Mouse (Mus musculus): ENCODE measurements around the gene Vgll4. TPM values are rescaled to one million over a fixed set of nuclear protein-coding genes. Genes with fewer than 3 reads are reported as not detected.
A peak's percentile ranks its signal among the peaks of the same experiment; 100 is the strongest.

The Vgll4 gene
- polyA plus RNA-seq, 1 experiment from 2014 or later: 37.9 TPM

DNA sequence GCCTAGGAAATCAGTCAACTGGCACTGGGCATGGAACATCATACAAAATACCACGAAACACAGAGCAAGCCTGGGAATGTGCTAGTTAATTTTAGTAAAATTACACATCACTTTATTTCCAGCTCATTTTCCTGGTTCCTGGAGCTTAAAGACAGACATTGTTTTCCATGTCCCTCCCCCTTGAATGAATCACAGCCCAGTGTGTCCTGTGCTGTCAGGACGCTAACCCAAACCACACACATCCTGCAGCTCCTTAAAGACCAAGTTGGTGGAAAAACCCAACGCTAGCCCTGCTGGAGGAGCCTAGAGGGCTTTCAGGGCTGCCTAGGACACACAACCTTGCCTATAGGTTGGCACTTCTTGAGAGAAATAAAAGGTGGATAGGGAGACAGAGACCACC lies 103.7 kb downstream of the Vgll4 start:
- Histone ChIP-seq H3K36me3 (replicated peaks; ENCODE audit: control insufficient read depth, insufficient read depth) (peaks cover 24% of the 10 kb centered on the region), H3K27ac (no peak overlapping the region), H3K27me3 (ENCODE audit: control insufficient read depth, insufficient read depth, low read length) (no peaks in the 10 kb centered on the region), H3K9ac (no peak overlapping the region), H3K9me3 (ENCODE audit: control insufficient read depth, low read length) (no peaks in the 10 kb centered on the region), H3K4me2 (replicated peaks) (no peak overlapping the region), H3K4me1 (replicated peaks; ENCODE audit: control insufficient read depth, insufficient read depth, low read length) (peaks cover 24% of the 10 kb centered on the region), H3K4me3 (replicated peaks; ENCODE audit: low read length) (no peak overlapping the region)
- WGBS: 77% methylated on average over 3 of the region's 3 CpGs
- ATAC-seq (ENCODE audit: low FRiP score): no peak
- DNase-seq (ENCODE audit: low spot score): no peak

DNA sequence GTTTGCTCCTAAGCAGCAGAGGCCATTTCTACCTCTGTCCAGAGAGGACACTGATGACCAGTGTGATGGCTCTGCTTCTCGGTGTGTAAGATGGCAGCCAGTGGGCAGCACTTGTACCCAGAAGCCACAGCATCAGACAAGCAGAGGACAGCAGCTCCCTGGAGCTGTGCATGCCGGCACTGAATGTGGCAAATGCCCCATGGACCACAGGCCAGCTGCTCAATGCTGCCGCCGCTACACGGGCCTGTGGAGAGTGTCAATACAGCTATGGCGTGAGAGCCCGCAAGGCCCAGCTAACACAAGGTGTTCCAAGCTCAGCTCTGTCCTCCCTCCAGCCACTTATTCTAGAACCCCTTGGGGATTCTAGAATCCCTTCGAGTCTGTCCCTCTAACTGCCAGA lies 105.4 kb downstream of the Vgll4 start:
- Histone ChIP-seq H3K4me1 (replicated peaks; ENCODE audit: control insufficient read depth, insufficient read depth, low read length) (peaks cover 14% of the 10 kb centered on the region), H3K36me3 (replicated peaks; ENCODE audit: control insufficient read depth, insufficient read depth) (peaks cover 30% of the 10 kb centered on the region), H3K4me2 (replicated peaks) (no peak overlapping the region), H3K4me3 (replicated peaks; ENCODE audit: low read length) (no peak overlapping the region), H3K27me3 (ENCODE audit: control insufficient read depth, insufficient read depth, low read length) (no peaks in the 10 kb centered on the region), H3K27ac (no peak overlapping the region), H3K9ac (no peak overlapping the region), H3K9me3 (ENCODE audit: control insufficient read depth, low read length) (no peaks in the 10 kb centered on the region)
- DNase-seq (ENCODE audit: low spot score): no peak
- WGBS: 72% methylated on average over 8 of the region's 8 CpGs
- no peak for ATAC-seq (ENCODE audit: low FRiP score)

DNA sequence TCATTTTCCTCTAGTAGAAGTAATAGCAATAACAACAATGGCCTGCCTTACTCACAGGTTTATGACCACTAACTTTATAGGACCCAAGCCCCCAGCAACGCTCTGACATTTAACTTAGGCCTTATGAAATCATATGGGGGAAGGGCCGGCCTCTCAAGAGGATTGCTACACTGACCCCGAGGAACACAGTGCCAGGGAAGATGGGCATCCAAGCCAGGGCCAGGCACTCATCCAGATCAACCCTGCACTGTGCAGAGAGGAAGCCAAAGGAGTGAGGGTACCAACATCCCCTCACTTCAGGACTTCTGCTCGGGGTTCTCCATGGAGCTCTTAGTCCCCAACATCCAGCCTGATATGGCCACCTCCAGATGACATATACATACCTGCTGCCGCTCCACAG lies 106.3 kb downstream of the Vgll4 start:
- Histone ChIP-seq H3K4me3 (replicated peaks; ENCODE audit: low read length) (no peak overlapping the region), H3K9me3 (ENCODE audit: control insufficient read depth, low read length) (no peaks in the 10 kb centered on the region), H3K36me3 (replicated peaks; ENCODE audit: control insufficient read depth, insufficient read depth) (peaks cover 33% of the 10 kb centered on the region), H3K9ac (no peak overlapping the region), H3K4me1 (replicated peaks; ENCODE audit: control insufficient read depth, insufficient read depth, low read length) (peaks cover 6% of the 10 kb centered on the region; the same call in 1 of the 2 replicates), H3K27me3 (ENCODE audit: control insufficient read depth, insufficient read depth, low read length) (no peaks in the 10 kb centered on the region), H3K4me2 (replicated peaks) (no peak overlapping the region), H3K27ac (no peak overlapping the region)
- 93% methylated on average over 5 of the region's 5 CpGs for WGBS
- DNase-seq (ENCODE audit: low spot score): no peak
- no peak for ATAC-seq (ENCODE audit: low FRiP score)

DNA sequence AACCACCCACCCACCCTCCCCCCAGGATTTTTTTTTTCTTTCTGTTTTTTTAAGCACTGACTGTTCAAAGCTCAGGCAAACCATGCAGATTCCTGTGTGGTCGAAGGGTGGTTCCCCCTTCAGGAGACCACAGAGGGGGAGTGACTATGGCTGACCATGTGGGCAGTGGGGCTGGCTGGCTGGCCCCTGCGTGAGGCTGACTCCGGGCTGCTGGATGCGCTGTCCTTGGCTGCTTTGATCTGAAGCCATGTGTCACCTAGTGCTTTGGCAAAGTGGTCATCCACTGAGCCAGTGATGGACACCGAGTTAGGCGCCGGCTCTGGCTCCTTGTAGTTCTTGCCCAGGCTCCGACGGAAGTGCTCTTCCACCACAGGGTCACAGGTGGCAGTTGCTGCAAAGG lies 107.7 kb downstream of the Vgll4 start:
- Histone ChIP-seq H3K4me3 (replicated peaks; ENCODE audit: low read length) (no peak overlapping the region), H3K27ac (no peak overlapping the region), H3K4me1 (replicated peaks; ENCODE audit: control insufficient read depth, insufficient read depth, low read length) (peaks cover 6% of the 10 kb centered on the region; the same call in 1 of the 2 replicates), H3K4me2 (replicated peaks) (no peak overlapping the region), H3K9me3 (ENCODE audit: control insufficient read depth, low read length) (no peaks in the 10 kb centered on the region), H3K27me3 (ENCODE audit: control insufficient read depth, insufficient read depth, low read length) (no peaks in the 10 kb centered on the region), H3K9ac (no peak overlapping the region), H3K36me3 (replicated peaks; ENCODE audit: control insufficient read depth, insufficient read depth) (peaks cover 33% of the 10 kb centered on the region)
- no peak for DNase-seq (ENCODE audit: low spot score)
- ATAC-seq (ENCODE audit: low FRiP score): no peak
- WGBS: 83% methylated on average over 9 of the region's 9 CpGs

DNA sequence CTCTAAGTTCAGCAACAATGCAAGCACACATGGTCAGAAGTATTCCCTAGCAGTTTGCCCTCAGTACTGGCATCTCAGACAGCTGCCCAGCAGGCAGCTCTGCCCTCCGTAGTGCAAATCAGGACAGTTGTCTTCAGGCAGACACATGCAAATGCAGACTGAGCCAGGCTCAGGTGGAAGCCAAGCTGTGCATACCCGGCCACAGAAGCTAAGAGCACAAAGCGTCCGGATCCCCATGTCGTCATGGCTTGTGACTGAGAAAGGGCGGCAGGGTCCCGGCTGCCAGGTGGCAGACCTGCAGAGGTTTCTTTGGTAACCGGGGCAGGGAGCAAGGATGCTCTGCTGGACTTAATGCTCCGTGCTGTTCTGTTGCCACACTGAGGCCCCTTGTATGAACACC lies 108.2 kb downstream of the Vgll4 start:
- WGBS: 44% methylated on average over 9 of the region's 9 CpGs
- Histone ChIP-seq H3K4me2 (replicated peaks) (no peak overlapping the region), H3K4me1 (replicated peaks; ENCODE audit: control insufficient read depth, insufficient read depth, low read length) (peaks cover 6% of the 10 kb centered on the region; the same call in 1 of the 2 replicates), H3K36me3 (replicated peaks; ENCODE audit: control insufficient read depth, insufficient read depth) (peaks cover 33% of the 10 kb centered on the region), H3K9ac (0 out of 2 replicates have a peak overlapping the region, but pooled peaks have one; percentile 11), H3K27me3 (ENCODE audit: control insufficient read depth, insufficient read depth, low read length) (no peaks in the 10 kb centered on the region), H3K27ac (0 out of 2 replicates have a peak overlapping the region, but pooled peaks have one; percentile 15), H3K9me3 (ENCODE audit: control insufficient read depth, low read length) (no peaks in the 10 kb centered on the region), H3K4me3 (replicated peaks; ENCODE audit: low read length) (no peak overlapping the region)
- DNase-seq (ENCODE audit: low spot score) (no peak), ATAC-seq (ENCODE audit: low FRiP score) (no peak)

DNA sequence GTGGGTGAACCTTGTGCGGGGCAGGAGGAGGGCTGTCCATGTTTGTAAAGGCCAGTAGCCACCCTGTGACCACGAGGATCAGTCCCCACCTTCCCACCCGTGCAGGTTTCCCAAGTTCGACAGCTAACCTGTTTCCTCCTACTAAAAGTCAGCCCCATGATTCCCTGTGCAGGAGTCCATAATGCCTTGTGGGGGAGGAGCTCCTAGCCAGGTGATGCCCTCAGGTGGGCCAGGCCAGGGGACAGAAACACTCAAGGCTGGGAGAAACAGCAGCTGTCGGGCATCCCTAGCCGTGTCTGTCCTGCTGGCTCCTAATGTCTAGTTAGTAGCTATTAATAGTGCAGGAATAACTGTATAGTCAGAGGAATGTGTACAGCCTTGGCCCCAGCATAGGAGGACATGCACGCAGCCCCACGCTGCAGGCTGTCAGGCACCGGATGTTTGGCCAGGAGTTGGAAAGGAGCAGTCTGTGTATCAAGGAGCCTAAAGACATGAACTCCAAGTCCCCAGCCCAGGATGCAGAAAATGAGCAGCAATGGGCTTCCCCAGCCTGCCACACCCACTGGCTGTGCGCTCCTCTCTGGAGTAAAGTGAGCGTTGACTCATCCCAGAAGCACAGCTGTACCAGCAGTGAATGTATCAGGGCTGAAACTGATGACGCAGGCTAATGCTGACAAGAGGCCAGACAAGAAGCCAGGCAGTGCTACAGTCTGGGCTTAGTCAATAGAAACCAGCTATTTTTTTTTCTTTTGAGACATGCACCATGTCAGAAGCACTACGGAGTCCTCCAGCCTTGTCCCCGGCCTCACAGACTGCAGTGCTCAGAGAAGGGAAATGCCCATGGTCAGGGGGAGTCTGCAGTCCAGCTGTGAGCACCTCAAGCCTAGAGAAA lies 108.9 kb downstream of the Vgll4 start:
- peak overlapping the region; percentile 15; the same call in 1 of the 2 replicates for H3K27ac ChIP-seq
- no peak for ATAC-seq (ENCODE audit: low FRiP score)
- WGBS: 83% methylated on average over 14 of the region's 14 CpGs

DNA sequence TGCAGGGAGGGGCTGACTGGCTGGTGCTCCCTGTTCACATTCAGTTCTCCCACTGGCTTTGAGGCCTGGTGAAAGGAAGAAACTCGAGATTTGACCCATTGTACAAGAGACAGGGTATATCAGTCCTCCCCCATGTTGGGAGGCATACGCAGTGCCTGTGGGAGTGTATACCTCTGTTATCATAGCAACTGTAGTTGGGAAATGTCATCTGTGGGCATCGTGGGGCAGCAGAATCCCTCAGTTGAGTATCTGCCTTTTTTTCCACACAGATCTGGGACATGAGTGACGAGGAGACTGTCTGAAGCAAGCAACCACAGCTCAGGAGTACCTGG lies 111.1 kb downstream of the Vgll4 start:
- no peaks in the 10 kb centered on the region for H3K9me3 ChIP-seq (ENCODE audit: control insufficient read depth, low read length)
- 83% methylated on average over 4 of the region's 4 CpGs for WGBS
- H3K36me3 ChIP-seq (replicated peaks; ENCODE audit: control insufficient read depth, insufficient read depth): peaks cover 32% of the 10 kb centered on the region
- DNase-seq (ENCODE audit: low spot score) (no peak), ATAC-seq (ENCODE audit: low FRiP score) (no peak)
- no peak overlapping the region for H3K27ac ChIP-seq
- no peak overlapping the region for H3K9ac ChIP-seq
- H3K4me2 ChIP-seq (replicated peaks): no peak overlapping the region
- H3K27me3 ChIP-seq (ENCODE audit: control insufficient read depth, insufficient read depth, low read length): no peaks in the 10 kb centered on the region
- H3K4me1 ChIP-seq (replicated peaks; ENCODE audit: control insufficient read depth, insufficient read depth, low read length): peaks cover 12% of the 10 kb centered on the region; the same call in 1 of the 2 replicates
- H3K4me3 ChIP-seq (replicated peaks; ENCODE audit: low read length): no peak overlapping the region

More for the DNA sequence above, 108.9 kb downstream of the Vgll4 start:
- Histone ChIP-seq H3K36me3 (replicated peaks; ENCODE audit: control insufficient read depth, insufficient read depth) (peaks cover 33% of the 10 kb centered on the region), H3K4me3 (replicated peaks; ENCODE audit: low read length) (no peak overlapping the region), H3K4me2 (replicated peaks) (no peak overlapping the region), H3K9me3 (ENCODE audit: control insufficient read depth, low read length) (no peaks in the 10 kb centered on the region), H3K27me3 (ENCODE audit: control insufficient read depth, insufficient read depth, low read length) (no peaks in the 10 kb centered on the region), H3K4me1 (replicated peaks; ENCODE audit: control insufficient read depth, insufficient read depth, low read length) (peaks cover 6% of the 10 kb centered on the region; the same call in 1 of the 2 replicates), H3K9ac (0 out of 2 replicates have a peak overlapping the region, but pooled peaks have one; percentile 11)
- DNase-seq (ENCODE audit: low spot score): no peak

DNA sequence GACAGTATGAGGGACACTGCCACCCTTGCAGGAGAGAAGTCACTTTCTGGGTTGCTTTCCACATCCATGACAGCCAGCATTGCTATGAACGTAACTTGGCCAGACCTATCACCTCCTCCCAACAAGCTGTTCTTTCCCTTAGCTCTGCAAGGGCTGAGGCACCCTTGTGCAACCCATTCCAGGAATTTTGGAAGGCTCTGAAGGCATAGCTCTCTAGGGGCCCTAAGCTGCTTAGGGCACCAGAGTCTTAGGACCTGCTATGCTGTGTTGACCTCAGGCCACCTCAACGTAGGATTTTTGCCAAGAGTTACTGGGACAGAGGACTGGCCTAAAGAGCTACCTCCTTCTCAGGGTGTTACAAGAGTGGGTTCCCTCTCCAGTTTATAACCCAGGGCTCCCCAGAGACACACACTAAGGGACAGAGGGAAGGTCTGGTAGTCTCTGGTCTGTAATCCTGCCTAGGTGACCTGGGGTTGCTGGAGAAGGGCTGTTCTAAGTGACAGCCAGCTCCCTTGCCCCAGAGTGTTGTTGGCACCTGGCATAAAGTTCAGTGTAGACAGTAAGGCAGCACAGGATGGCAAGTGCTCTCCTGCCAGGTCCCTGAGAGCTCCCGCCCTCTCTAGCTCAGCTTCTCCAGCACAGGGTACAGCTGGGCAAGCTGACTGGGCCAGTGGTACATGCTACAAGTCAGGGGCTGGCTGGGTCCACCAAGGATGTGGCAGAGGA lies 111.6 kb downstream of the Vgll4 start:
- no peak overlapping the region for H3K9ac ChIP-seq
- peaks cover 27% of the 10 kb centered on the region for H3K36me3 ChIP-seq (replicated peaks; ENCODE audit: control insufficient read depth, insufficient read depth)
- H3K27ac ChIP-seq: no peak overlapping the region
- WGBS: 93% methylated on average over 3 of the region's 3 CpGs
- no peak for ATAC-seq (ENCODE audit: low FRiP score)
- peaks cover 12% of the 10 kb centered on the region; the same call in 1 of the 2 replicates for H3K4me1 ChIP-seq (replicated peaks; ENCODE audit: control insufficient read depth, insufficient read depth, low read length)
- H3K4me3 ChIP-seq (replicated peaks; ENCODE audit: low read length): no peak overlapping the region
- H3K27me3 ChIP-seq (ENCODE audit: control insufficient read depth, insufficient read depth, low read length): no peaks in the 10 kb centered on the region
- H3K4me2 ChIP-seq (replicated peaks): no peak overlapping the region
- DNase-seq (ENCODE audit: low spot score): no peak
- H3K9me3 ChIP-seq (ENCODE audit: control insufficient read depth, low read length): no peaks in the 10 kb centered on the region

DNA sequence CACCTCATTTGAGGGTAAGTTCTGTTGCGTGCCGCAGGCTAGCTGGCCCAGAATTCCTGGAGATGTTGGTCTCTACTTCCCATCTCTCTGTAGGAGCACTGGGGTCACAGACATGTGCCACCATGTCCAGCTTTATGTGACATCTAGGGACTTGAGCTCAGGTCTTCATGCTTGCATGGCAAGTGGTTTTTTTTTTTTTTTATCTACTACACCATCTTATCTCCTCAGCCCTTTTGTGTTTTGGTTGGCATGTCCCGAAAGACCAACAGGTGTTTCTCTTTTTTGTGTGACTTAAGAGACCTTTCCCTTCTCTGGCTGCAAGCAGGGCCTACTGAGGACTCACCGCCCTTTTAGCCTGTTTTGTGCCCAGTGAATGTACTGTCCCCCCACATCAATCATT lies 113.3 kb downstream of the Vgll4 start:
- Histone ChIP-seq H3K36me3 (replicated peaks; ENCODE audit: control insufficient read depth, insufficient read depth) (peaks cover 12% of the 10 kb centered on the region; the same call in 1 of the 2 replicates), H3K27me3 (ENCODE audit: control insufficient read depth, insufficient read depth, low read length) (no peaks in the 10 kb centered on the region), H3K4me2 (replicated peaks) (no peak overlapping the region), H3K27ac (no peak overlapping the region), H3K4me3 (replicated peaks; ENCODE audit: low read length) (no peak overlapping the region), H3K9me3 (ENCODE audit: control insufficient read depth, low read length) (no peaks in the 10 kb centered on the region), H3K9ac (no peak overlapping the region), H3K4me1 (replicated peaks; ENCODE audit: control insufficient read depth, insufficient read depth, low read length) (peaks cover 24% of the 10 kb centered on the region)
- 81% methylated on average over 4 of the region's 4 CpGs for WGBS
- DNase-seq (ENCODE audit: low spot score): no peak
- ATAC-seq (ENCODE audit: low FRiP score): no peak

Data from hindbrain, embryonic 14.5 days (tissue).